Mouse (Mus musculus): Measurements from ENCODE around the gene Tex10.
A peak's percentile ranks its signal among the peaks of the same experiment; 100 is the strongest.
"Not testable (repeated sequence)": the region's sequence is repeated elsewhere in the genome, so short reads cannot be mapped to it uniquely, and the experiment has no call there.

- TF ChIP-seq E2F4 (IDR thresholded peaks at IDR 0.05; ENCODE audit: insufficient read depth); POLR2A (IDR thresholded peaks at IDR 0.05; ENCODE audit: insufficient read length, low read depth); MAX (IDR thresholded peaks at IDR 0.05; ENCODE audit: low read depth); MYOG (IDR thresholded peaks at IDR 0.05; ENCODE audit: control insufficient read depth in 1 of 3, insufficient read depth in 1 of 3, insufficient read length in 2 of 3, low read depth in 2 of 3); POLR2AphosphoS2 (IDR thresholded peaks at IDR 0.05; ENCODE audit: insufficient read length, low read depth); TCF12 (IDR thresholded peaks at IDR 0.05; ENCODE audit: insufficient read depth, poor library complexity, severe bottlenecking); USF1 (IDR thresholded peaks at IDR 0.05; ENCODE audit: low read depth); REST (IDR thresholded peaks at IDR 0.05; ENCODE audit: insufficient read depth, insufficient read length); TCF3 (IDR thresholded peaks at IDR 0.05; ENCODE audit: insufficient read length, low read depth): not testable (repeated sequence)
- 0 out of 2 replicates have a peak, but pooled peaks have one; percentile 12 for TF ChIP-seq CEBPB (IDR thresholded peaks at IDR 0.05; ENCODE audit: insufficient read depth, poor library complexity, severe bottlenecking)
Observed at GRCm38 (mm10) chr4:48405724-48406491, 67.4 kb downstream of the Tex10 start.

All from myocyte (in vitro differentiated cells).